Mouse (Mus musculus): ENCODE measurements at regions not wholly inside any gene's neighbourhood (a gene's known extent, or its start where the extent isn't known, plus 50 kb on each side); places are given as distances from the start of the nearest gene placed in this dataset.

DNA sequence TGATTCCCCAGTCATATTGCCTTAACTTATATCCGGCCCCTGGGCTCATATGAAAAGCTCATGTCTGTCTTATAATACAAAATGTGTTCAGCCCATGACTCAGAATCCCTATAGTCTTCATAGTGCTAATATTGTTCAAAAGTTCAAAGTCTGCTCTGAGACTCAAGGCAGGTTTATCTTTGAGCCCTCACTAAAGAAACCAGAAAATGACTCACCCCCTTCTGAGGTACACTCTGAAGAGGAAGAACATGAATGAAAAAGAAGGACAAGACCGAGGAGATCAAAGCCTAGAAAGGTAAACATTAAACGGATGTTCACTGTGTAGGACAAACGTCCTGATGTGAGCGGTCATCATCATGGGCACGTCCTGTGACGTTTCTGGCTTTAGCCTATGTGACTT is 145.1 kb upstream of the Id4 start:
- DNase-seq = no peak

DNA sequence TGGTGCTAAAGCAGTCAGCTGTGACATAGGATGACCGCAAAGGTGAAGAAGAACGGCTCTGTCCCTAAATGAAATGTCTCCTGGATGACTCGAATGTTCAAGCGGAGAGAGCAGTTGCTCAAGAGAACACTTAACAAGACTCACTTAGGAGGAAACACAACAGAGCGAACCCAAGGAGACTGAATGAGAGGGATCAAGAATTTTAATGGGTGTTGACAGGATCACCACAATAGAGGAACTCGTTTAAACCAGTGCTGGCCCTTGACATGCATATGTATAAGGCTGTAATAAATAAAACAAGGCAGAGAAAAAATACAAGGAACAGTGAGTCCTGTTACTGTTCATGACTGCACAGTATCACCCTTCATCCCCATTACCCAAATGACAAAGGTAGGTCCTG is 134.4 kb upstream of the Id4 start:
- no peak for DNase-seq

DNA sequence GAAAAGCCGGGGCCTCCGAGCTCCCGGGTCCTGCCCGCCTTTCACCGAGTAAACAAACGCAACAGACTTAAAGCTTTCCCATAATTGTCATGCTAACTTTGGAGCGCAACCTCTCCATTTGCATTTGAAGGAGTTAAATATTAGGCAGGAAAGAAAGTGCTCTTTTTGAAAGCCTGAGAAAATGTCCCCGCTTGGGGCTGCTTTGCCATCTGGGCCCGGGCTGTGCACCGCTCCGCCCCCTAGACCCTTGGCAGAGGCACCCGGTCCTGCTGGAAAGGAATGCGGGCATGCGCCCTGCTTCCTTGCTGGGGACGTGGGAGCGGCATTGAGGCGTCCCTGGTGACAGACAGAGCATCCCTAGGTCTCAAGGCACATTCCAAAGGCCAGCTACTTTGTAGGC is 130.3 kb upstream of the Id4 start:
- peak; percentile 89 for DNase-seq

DNA sequence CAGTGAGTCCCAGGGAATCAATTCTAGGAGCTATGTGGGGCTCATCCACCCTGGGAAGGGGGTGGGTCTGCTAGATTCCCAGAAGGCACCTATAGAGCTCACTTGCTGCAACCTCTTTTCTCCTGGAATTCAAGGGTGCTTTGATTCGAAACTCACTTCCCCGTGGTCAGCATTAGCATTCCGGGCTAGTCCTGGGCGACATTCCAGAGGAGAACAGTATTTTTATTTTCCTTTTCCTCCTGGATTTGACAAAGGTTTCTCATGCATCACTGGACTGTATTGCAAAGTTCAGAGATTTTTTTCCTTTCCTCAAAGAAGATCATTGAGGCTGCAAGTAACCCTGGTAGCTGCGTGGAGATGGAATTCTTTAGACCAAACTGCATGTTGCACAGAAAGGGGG is 129.3 kb upstream of the Id4 start:
- no peak for DNase-seq

DNA sequence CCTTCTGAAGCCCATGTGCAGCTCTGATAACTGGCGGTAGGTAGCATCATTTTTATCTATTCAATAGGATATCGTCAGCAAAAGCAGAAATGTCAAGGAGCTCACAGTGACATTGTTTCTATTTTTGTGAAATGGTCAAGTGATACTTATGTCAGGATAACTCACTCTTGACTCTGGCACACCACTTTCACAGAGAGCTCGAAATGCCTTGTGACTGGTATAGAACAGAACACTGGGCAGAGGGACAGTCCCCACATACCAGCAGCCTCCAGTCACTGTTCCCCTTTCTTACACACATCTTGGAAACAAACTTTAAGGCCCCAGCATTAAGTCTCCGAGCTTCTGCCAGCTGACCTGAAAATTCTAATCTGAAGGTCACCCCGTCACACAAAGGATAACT is 115.1 kb upstream of the Id4 start:
- DNase-seq = no peak

DNA sequence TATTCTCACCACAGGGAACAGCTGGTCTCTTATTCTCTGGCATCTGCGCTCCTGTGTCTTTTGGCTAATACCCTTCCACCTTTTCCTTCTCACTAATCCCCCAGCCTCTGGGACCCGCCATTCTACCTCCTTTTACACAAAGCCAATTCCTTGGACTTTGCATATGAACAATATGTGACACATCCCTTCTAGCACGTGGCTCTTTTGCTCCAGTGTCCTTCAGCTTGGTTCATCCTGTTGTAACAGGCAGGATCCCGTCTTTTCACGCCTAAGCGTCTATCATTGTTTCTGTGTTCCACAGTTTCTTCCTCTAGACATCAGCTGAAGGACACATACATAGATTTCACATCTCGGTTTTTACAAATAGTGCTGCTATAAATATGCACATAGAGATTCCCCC is 114.0 kb upstream of the Id4 start:
- DNase-seq = no peak

DNA sequence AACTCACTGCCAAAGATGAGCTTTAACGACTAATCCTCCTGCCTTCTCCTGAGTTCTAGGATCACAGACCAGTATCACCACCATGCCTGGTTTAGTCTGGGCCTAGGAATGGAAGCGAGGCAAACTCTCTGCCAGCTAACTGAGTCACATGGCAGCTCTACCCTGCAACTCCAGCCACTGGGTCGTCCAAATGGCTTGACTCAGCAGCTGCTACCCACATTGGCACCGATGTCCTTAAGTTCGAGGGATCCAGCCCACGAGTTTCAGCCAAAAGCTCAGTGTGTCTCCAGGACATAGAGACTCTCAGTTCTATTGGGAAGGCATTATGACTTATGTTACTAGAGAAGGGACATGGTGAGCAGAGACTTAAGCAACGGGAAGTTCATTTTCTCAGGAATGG is 107.8 kb upstream of the Id4 start:
- DNase-seq = no peak

DNA sequence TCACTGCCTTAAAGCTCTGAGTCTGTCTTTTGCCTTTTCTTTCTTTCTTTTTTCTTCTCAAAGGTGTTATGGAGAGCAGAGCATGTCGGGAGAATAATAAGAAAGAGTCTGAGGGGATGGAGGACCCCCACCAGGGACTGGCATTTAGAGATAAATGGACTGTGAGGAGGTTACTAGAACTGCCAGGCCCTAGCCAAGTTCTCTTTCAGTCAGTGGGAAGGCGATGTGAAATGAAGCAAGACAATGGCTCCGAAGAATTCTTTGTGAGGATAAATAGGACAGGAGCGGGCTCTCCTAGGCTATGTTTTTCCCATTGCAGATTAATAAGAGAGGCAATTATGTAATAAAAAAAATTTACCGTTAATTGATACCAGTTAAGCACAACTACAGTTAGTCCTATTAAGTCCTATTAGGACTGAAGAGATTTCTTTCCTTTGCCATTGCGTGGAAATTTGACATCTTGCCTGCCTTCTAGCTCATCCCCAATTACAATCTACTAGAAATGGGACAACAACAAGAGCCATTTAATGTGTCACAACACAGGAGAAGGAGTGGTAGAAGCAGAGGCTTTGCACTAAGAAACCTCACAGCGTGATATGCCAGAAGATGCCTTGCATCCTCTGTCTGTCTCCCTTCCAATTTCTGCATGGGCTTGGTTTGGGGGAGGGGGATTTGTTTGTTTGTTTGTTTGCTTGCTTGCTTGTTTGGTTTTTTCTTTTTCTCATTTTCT is 107.2 kb upstream of the Id4 start:
- no peak for DNase-seq

DNA sequence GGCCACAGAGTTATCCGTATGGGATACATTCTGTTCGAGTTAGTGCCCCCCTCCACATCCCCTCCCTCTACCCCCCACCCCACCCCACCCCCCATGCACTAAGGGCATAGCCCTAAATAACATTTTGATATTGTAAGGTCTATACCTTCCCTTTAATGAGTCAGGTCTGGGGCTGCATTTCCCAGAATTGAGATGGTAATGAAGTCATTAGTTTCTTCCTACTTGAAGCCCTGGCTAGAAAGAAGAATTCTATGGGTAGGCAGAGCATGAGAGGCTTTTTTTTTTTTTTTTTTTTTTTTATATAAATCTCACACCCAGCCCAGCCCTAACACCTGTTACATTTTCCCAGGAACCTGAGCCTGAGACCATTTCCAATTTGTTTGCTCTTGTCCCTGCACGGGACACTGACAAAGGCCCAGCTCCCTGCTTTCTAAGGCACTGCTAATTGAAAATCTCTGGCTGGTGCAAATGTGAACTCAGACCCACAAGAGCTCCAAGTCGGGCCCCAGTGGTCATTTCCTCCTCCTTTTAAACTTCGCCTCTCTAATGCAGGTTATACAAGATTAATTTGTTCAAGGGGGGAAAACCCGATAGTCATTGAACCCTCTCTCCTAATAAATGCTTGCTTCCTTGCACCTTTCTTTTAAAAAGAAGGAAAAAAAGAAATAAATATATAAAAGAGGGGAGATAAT is 106.5 kb upstream of the Id4 start:
- DNase-seq = no peak

DNA sequence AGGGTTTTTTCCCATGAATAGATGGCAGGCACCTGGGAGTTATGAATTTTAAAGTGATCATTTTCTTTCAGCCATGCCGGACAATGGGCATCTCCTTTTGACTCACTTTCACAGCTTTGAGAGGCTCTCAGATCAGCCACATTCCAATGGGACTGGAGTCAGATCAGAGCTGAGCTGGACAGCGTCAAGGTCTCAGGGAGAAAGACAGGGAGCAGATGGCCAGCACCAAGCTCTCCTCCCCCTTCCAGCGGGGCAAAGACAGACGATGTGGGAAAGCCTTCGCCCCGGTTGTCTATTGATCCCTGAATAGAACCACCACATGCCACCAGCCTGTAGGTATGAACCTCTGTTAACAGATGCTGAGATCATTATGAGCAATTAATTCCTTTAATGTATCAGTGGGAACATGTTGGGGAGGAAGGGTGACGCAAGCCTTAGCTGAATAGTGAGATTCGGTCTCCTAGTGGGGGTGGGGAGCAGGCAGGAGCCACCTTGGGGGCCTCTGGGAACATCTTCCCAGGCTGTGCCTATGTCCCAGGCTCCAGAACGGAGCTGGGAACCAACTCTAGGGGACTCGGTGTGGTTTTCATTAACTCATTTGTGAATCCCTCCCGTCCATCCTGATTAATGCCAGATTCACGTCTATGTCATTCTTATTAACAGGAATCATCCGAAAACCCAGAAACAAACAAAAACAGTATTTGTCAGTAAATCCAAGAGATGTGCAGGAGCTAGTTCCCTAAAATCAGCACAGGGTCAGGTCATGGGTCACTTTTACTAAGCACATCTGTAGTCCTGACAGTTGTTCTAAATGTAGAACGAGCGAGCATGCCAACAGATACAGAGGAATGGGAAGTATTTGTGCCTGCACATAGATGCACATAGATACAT is 101.8 kb upstream of the Id4 start:
- peak; percentile 11 for DNase-seq

DNA sequence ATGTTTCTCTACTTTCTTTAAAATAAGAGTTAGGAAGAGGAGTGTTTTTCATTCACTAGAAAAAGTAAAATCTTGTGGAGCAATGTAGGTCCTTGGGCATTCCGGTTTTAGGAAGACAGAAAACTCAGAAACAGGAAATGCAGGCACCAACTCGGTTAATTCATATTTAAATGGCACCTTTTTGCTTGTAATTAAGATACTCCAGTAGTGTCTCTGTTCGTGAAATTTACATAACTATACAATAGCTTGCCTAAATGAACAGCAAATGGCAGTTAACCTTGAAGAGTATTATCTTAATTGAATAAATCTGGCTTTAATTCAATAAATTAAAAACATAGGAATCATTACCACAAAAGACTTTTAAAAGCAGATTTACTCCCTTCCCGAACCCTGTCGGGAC is 100.9 kb upstream of the Id4 start:
- no peak for DNase-seq

DNA sequence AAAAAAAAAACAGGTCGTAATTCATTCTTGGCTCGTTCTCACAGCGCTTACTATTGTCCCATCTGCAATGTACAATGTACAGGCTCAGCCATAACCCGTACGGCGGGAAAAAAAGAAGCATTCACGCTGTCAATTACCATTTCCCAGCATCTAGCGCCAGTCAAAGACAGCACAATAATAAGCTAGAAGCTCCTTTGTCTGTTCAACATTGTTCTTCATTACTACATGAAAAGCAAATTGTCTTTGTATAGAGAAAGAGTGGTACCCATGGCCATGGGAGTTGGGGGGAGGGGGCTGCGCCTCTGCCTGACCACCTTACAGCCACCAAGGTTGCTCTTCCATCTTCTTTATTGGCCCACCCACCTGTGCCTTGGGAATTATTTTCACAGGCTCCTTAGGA is 99.7 kb upstream of the Id4 start:
- DNase-seq = no peak

DNA sequence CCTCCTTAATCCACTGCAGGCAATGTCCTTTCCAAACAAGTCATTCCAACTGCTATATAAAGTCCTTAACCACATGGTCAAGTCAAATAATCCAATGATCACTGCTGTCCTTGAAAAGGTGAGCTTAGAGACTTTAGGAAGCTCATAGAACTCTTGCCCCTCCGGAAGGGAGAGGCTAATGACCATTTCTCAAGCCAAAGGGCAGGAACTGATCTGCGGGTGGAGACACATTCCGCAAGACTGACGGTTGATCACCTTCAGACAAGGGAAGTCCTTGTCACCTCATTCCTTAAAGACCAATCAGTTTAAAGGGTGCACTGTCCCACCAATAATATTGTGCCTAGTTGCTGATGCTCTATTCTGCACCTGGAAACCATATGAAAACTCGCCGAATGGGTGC is 96.4 kb upstream of the Id4 start:
- DNase-seq = no peak

DNA sequence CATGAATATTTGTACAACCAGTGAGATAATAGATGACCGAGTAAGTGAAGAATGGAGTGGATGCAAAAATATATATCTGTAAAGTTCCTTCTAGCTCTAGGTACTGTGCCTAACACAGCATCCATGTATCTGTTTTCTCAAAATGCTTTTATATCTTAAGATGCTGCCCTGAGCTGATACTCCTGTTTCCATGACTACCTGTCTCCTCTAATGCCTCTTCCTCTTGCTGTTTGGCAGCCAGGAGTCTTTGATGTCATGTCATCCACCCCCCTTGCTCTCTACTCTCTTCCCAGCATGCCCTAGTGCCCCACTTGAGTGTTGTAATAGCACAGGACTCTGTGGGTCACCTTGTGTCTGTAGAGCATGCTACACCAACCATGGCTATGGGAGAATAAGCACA is 95.2 kb upstream of the Id4 start:
- DNase-seq = no peak

DNA sequence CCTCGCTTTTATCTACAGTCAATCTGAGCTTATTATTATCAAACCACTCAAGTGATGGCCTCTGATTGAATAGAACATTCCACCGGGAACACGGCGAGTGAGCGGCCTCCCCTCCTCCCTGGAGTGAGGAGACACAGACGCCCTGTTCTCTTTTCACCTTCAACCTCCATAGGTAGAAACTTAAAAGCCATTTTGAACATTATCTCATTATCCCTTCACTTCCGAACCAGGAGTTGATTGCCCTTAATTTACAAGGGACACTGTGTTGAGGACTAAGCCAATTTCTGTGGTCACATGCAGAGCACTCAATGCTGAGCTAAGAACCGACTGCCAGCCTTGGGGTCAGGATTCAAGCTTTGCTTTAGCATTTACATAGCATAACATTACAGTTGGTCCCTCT is 93.1 kb upstream of the Id4 start:
- DNase-seq = no peak

DNA sequence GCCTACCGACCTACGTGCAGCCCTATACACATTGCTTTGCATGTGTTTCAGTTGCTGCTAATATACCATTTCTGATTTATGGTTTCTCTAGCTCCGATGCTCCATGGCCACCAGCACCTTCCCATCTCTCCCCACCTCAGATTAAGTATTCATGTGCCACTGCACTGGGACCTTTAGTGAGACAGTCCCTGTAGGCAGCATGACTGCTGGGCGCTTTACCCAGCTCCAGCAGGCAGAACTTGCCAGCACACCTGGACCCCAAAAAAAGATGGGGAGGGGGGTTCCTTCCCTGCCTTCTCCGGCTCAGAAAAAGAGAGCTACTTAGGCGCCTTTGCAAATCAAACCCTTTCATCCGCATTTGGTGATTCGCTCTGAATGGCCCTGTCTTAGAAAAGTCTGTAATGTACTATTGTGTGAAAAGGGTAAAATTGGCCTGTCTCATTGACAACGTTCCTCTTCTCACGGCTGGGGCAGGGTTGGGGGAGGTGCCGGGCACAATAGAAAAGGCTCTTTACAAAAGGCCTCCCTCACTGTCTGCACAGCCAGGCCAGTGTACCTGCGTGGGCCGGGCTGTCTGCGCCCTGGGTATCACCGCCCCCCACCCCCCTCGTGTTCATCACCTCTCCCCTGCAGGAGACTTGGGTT is 89.6 kb upstream of the Id4 start:
- no peak for DNase-seq

DNA sequence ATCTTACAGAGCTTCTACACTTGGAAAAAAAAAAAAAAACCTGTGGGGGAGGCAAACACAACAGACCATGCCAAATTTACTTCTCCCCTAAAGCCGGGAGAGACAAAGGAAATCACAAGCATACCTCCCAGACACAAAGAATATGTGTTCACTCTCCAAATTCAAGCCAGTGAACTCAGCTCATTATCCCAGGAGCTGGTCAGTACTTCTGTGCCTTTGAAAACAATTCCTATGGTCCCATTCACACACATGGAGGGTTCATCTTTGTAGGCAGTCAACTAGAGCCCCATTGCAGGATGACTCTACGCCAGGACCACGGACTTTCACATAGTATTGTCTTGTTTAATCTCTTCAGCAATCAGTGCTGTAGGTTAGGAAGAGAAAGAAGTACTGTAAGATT is 89.0 kb upstream of the Id4 start:
- no peak for DNase-seq

DNA sequence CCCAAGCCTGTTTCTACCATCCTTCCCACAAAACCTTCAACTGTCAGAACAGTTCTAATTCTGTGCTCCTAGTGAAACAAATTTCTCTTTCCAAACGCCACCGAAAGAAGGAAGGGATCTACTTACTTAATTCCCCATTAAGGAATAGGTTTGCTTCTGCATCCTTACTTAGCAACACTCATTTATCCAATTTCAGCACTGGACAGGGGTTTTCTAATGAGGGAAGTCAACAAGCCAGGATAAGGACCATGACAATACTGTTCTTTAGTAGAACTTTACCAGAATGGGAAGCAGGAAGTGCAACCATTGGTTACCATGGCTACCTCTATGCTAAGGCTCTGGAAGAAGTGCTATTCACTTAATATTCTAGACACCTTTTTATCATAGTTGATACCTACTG is 68.6 kb upstream of the Id4 start:
- no peak for DNase-seq

DNA sequence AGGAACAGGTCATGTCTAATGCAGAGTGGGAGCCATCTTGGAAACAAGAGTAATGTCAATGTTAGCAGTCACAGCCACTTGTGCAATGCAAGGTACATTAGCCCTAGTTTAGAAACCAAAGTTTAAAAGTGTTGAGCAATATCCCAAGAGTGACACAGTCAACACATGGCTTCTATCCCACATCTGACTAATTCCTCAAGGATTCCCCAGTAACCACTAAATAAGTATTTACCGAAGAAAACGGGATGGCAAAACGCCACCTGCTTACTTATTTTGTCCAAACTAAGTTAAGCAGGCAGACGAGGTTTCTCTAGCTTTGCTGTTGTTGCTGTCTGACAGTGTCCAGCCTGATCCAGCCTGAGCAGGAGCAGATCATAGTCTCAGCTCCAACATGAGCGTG is 67.1 kb upstream of the Id4 start:
- DNase-seq = peak; percentile 12

DNA sequence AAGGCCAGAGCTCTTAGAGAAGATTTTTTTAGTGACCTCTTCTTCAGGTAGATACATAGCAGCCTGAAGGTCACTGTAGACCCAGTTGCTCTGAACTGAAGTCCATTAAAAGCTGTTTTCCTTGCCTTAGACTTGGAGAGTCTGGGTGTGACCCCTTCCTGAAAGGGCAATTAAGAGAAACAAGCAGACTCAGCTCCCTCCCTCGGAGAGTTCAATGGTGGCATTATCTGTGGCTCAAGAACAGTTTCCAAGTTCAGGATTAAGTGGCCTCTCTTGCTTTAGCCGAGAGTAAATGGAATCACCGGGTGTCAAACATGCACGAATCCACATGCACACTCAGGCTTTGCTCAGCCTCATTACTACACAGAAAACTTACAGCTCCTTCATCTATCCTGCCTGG is 53.2 kb upstream of the Id4 start:
- DNase-seq = no peak

All from lung, postnatal 10 days (tissue).